Mouse (Mus musculus) MEL (cell line): ENCODE measurements around the gene Babam2. TPM values are rescaled to one million over a fixed set of nuclear protein-coding genes. Genes with fewer than 3 reads are reported as not detected.

ENCODE experiments used
- DNase-seq: peaks from one replicate; pipeline ENCODE4 v3.0.0; 2011; ENCODE audit warnings: low read depth, low spot score
- H3K27ac ChIP-seq: 2 replicates; pipeline ENCODE4 v1.5.1; 2012; ENCODE audit warnings: low read depth, mild to moderate bottlenecking, control low read depth, low read length, moderate library complexity; ENCODE audit not compliant: control insufficient read depth
- H3K27me3 ChIP-seq, 2 experiments: fragments of 150-350 bp in 1 of 2; sonication (generic) in 1 of 2; 2 replicates each; pipeline ENCODE4 v1.6.1; 2012; ENCODE audit warnings: low read length in 2 of 2, mild to moderate bottlenecking in 2 of 2, improper control_type of control experiment in 1 of 2, moderate library complexity in 1 of 2; ENCODE audit not compliant: insufficient read depth in 2 of 2, control insufficient read depth in 1 of 2
- H3K36me3 ChIP-seq, 2 experiments: 2 replicates each; pipeline ENCODE4 v1.6.1; 2012 to 2014; ENCODE audit warnings: low read length in 2 of 2, improper control_type of control experiment in 1 of 2, inconsistent platforms in 1 of 2, mild to moderate bottlenecking in 1 of 2; ENCODE audit not compliant: insufficient read depth in 2 of 2, control insufficient read depth in 1 of 2
- H3K4me1 ChIP-seq, 2 experiments: fragments of 150-350 bp in 1 of 2; sonication (generic) in 1 of 2; 2 replicates each; pipeline ENCODE4 v1.6.1; 2012; ENCODE audit warnings: low read length in 2 of 2, improper control_type of control experiment in 1 of 2, mild to moderate bottlenecking in 1 of 2; ENCODE audit not compliant: insufficient read depth in 2 of 2, control insufficient read depth in 1 of 2
- H3K4me3 ChIP-seq, 2 experiments: fragments of 150-350 bp in 1 of 2; sonication (generic) in 1 of 2; 2 replicates each; pipeline ENCODE4 v1.5.1; 2012; ENCODE audit warnings: low read depth in 2 of 2, low read length in 2 of 2, mild to moderate bottlenecking in 2 of 2, moderate library complexity in 2 of 2, control low read depth in 1 of 2, improper control_type of control experiment in 1 of 2; ENCODE audit not compliant: control insufficient read depth in 1 of 2, insufficient read depth in 1 of 2
- H3K79me2 ChIP-seq: 2 replicates; pipeline ENCODE4 v1.6.1; 2012; ENCODE audit warnings: mild to moderate bottlenecking, low read length, moderate library complexity; ENCODE audit not compliant: control insufficient read depth, poor library complexity, insufficient read depth
- H3K9ac ChIP-seq: 2 replicates; pipeline ENCODE4 v1.6.1; 2012; ENCODE audit warnings: low read depth, mild to moderate bottlenecking, control low read depth, low read length, moderate library complexity; ENCODE audit not compliant: control insufficient read depth, poor library complexity, severe bottlenecking
- H3K9me3 ChIP-seq: fragments of 150-350 bp; sonication (generic); replicated peaks from 2 replicates; pipeline ENCODE4 v1.6.1; 2012; ENCODE audit warnings: mild to moderate bottlenecking, low read length, improper control_type of control experiment, moderate library complexity; ENCODE audit not compliant: insufficient read depth
- CHD1 ChIP-seq: IDR thresholded peaks from 2 replicates; pipeline ENCODE4 v1.6.1; 2012; ENCODE audit warnings: low read depth, mild to moderate bottlenecking, inconsistent platforms, low read length, improper control_type of control experiment
- CHD2 ChIP-seq: IDR thresholded peaks from 2 replicates; pipeline ENCODE4 v1.6.1; 2011; ENCODE audit warnings: low read length, improper control_type of control experiment
- ELF1 ChIP-seq: IDR thresholded peaks from 2 replicates; pipeline ENCODE4 v1.6.1; 2014; ENCODE audit warnings: low read depth, mild to moderate bottlenecking, inconsistent platforms, low read length, improper control_type of control experiment, moderate library complexity
- EP300 ChIP-seq, 2 experiments: IDR thresholded peaks; 2 replicates each; pipeline ENCODE4 v1.6.1; 2011; ENCODE audit warnings: improper control_type of control experiment in 2 of 2, low read length in 2 of 2, low read depth in 1 of 2, mild to moderate bottlenecking in 1 of 2
- GATA1 ChIP-seq: IDR thresholded peaks from 2 replicates; pipeline ENCODE4 v1.6.1; 2011; ENCODE audit warnings: low read depth, low read length, improper control_type of control experiment
- HCFC1 ChIP-seq: IDR thresholded peaks from 2 replicates; pipeline ENCODE4 v1.6.1; 2012; ENCODE audit warnings: low read depth, mild to moderate bottlenecking, inconsistent platforms, low read length, improper control_type of control experiment, moderate library complexity
- KAT2A ChIP-seq: conservative IDR thresholded peaks from 2 replicates; pipeline ENCODE4 v1.6.1; 2012; ENCODE audit warnings: low read depth, low read length, improper control_type of control experiment, inconsistent platforms
- MAZ ChIP-seq: IDR thresholded peaks from 2 replicates; pipeline ENCODE4 v1.6.1; 2012; ENCODE audit warnings: low read depth, mild to moderate bottlenecking, inconsistent platforms, low read length, improper control_type of control experiment
- MXI1 ChIP-seq: IDR thresholded peaks from 2 replicates; pipeline ENCODE4 v1.6.1; 2011; ENCODE audit warnings: mild to moderate bottlenecking, low read depth, low read length, improper control_type of control experiment
- MYB ChIP-seq: IDR thresholded peaks from 2 replicates; pipeline ENCODE4 v1.6.1; 2011; ENCODE audit warnings: mild to moderate bottlenecking, low read depth, low read length, improper control_type of control experiment
- NELFE ChIP-seq: IDR thresholded peaks from 2 replicates; pipeline ENCODE4 v1.6.1; 2011; ENCODE audit warnings: low read depth, low read length, improper control_type of control experiment
- POLR2AphosphoS2 ChIP-seq: IDR thresholded peaks from 2 replicates; pipeline ENCODE4 v1.6.1; 2011; ENCODE audit warnings: low read length, improper control_type of control experiment
- SIN3A ChIP-seq: IDR thresholded peaks from 2 replicates; pipeline ENCODE4 v1.6.1; 2012; ENCODE audit warnings: low read length, improper control_type of control experiment, inconsistent platforms
- TAL1 ChIP-seq: IDR thresholded peaks from 2 replicates; pipeline ENCODE4 v1.6.1; 2012; ENCODE audit warnings: mild to moderate bottlenecking, inconsistent platforms, low read length, moderate library complexity, mixed read lengths
- TCF12 ChIP-seq: IDR thresholded peaks from 2 replicates; pipeline ENCODE4 v1.6.1; 2014; ENCODE audit warnings: low read depth, mild to moderate bottlenecking, inconsistent platforms, low read length, improper control_type of control experiment, moderate library complexity
- USF1 ChIP-seq: IDR thresholded peaks from 2 replicates; pipeline ENCODE4 v1.6.1; 2014; ENCODE audit warnings: low read depth, mild to moderate bottlenecking, inconsistent platforms, low read length, improper control_type of control experiment, moderate library complexity
- USF2 ChIP-seq, 2 experiments: IDR thresholded peaks; 2 replicates each; pipeline ENCODE4 v1.6.1; 2011 to 2012; ENCODE audit warnings: improper control_type of control experiment in 2 of 2, low read length in 2 of 2, borderline replicate concordance in 1 of 2, inconsistent platforms in 1 of 2, low read depth in 1 of 2, mild to moderate bottlenecking in 1 of 2; ENCODE audit not compliant: insufficient read depth in 1 of 2
- ZC3H11A ChIP-seq: IDR thresholded peaks from 2 replicates; pipeline ENCODE4 v1.6.1; 2012; ENCODE audit warnings: low read depth, mild to moderate bottlenecking, inconsistent platforms, low read length, improper control_type of control experiment
- ZKSCAN1 ChIP-seq: IDR thresholded peaks from 2 replicates; pipeline ENCODE4 v1.6.1; 2012; ENCODE audit warnings: low read depth, mild to moderate bottlenecking, inconsistent platforms, low read length, improper control_type of control experiment, moderate library complexity
- ZMIZ1 ChIP-seq: IDR thresholded peaks from 2 replicates; pipeline ENCODE4 v1.6.1; 2012; ENCODE audit warnings: low read depth, mild to moderate bottlenecking, inconsistent platforms, low read length, improper control_type of control experiment, moderate library complexity
- ZNF384 ChIP-seq: IDR thresholded peaks from 2 replicates; pipeline ENCODE4 v1.6.1; 2012; ENCODE audit warnings: low read depth, mild to moderate bottlenecking, inconsistent platforms, low read length, improper control_type of control experiment
- polyA plus RNA-seq, 2 experiments: library from polyadenylated mRNA; stranded (reverse) in 1 of 2; unstranded in 1 of 2; fragments of >175 nt in 1 of 2; fragments of >200 nt in 1 of 2; gene quantifications; 2 replicates each; pipeline versions ENCODE4 v1.2.1 to v1.2.4; 2012; ENCODE audit warnings: low replicate concordance in 2 of 2, low read depth in 1 of 2; ENCODE audit not compliant: insufficient read length in 2 of 2, insufficient read depth in 1 of 2, missing spikeins in 1 of 2
- total RNA-seq: library from RNA; depleted of rRNA; stranded (reverse); fragments of 300-350 nt; gene quantifications from 2 replicates; pipeline ENCODE4 v1.2.3, GENCODE M21; 2012

Babam2 gene
- total and polyA plus RNA-seq, 3 experiments = 43.3 to 86.6 TPM; not detected in 1

GRCm38 (mm10) chr5:31961423-31961822 lies 263.9 kb downstream of the Babam2 start (continued):
- TF ChIP-seq USF1 (peak; percentile 50), GATA1 (peak; percentile 84), USF2 (IDR thresholded peaks at IDR 0.05; ENCODE audit: borderline replicate concordance in 1 of 2, insufficient read depth in 1 of 2, low read depth in 1 of 2, low read length in 2 of 2) (no peak), HCFC1 (no peak), KAT2A (no peak), SIN3A (peak; percentile 21; the same call in 1 of the 2 replicates), ZMIZ1 (no peak), MYB (no peak), MXI1 (no peak), POLR2AphosphoS2 (no peak)

- DNase-seq = no peak
- Histone ChIP-seq H3K36me3 (peaks cover 0 to 8% of the 10 kb centered on the region in 2 experiments; a peak in 2 of 4 replicates), H3K79me2 (no peaks in the 10 kb centered on the region), H3K27me3 (no peaks in the 10 kb centered on the region), H3K9me3 (no peaks in the 10 kb centered on the region), H3K9ac (no peak overlapping the region), H3K27ac (no peak overlapping the region), H3K4me3 (no peak overlapping the region), H3K4me1 (peaks cover 5 to 6% of the 10 kb centered on the region in 2 experiments)
- TF ChIP-seq ELF1 (no peak), TAL1 (no peak), MAZ (no peak), TCF12 (no peak), ZNF384 (no peak), MXI1 (no peak), CHD2 (no peak), ZKSCAN1 (no peak), MYB (no peak), EP300 (IDR thresholded peaks at IDR 0.05; ENCODE audit: low read depth in 1 of 2, low read length in 2 of 2) (no peak), CHD1 (no peak), NELFE (no peak), ZC3H11A (no peak)
These were observed 264.9 kb downstream of the Babam2 start for GRCm38 (mm10) chr5:31962346-31962745.
